Mouse (Mus musculus) forebrain, embryonic 10.5 days (tissue): Measurements from ENCODE around the gene Olfr266. TPM values are rescaled to one million over a fixed set of nuclear protein-coding genes. Genes with fewer than 3 reads are reported as not detected.

Source experiments
- polyA plus RNA-seq: library from polyadenylated mRNA; unstranded; fragments of >200 nt; fragmentation: Nextera tagmentation; extraction: Ambion mirVana; gene quantifications from 2 replicates; pipeline ENCODE4 v1.2.1, GENCODE M21; 2016

Gene Olfr266
- polyA plus RNA-seq, 1 experiment from 2014 or later = not detected

Other genes starting within 250 kb of the Olfr266 start
- gene Lrif1, start 141.3 kb downstream of the Olfr266 start, polyA plus RNA-seq = 13.3 and 13.6 TPM in 2 replicates
- 2.3 and 2.9 TPM in 2 replicates for gene Cd53, start 36.1 kb downstream of the Olfr266 start, polyA plus RNA-seq
- 3.3 and 3.5 TPM in 2 replicates for gene Kcna3, start 209.9 kb upstream of the Olfr266 start, polyA plus RNA-seq